Mouse (Mus musculus) kidney, embryonic 14.5 days (tissue): ENCODE measurements at regions not wholly inside any gene's neighbourhood (a gene's known extent, or its start where the extent isn't known, plus 50 kb on each side); places are given as distances from the start of the nearest gene placed in this dataset.
"Not testable (repeated sequence)": the region's sequence is repeated elsewhere in the genome, so short reads cannot be mapped to it uniquely, and the experiment has no call there.

Experiments
- ATAC-seq: fragments of 200-750 bp; cut with Nextera tagmentation; 2 replicates; pipeline ENCODE4 v1.8.0; 2017; ENCODE audit warnings: moderate number of reproducible peaks, mild to moderate bottlenecking, moderate TSS enrichment, moderate library complexity; ENCODE audit not compliant: low FRiP score, low TSS enrichment
- H3K27ac ChIP-seq: fragments of 300-500 bp; sonication (generic); 2 replicates; pipeline ENCODE4 v1.5.1; 2014; ENCODE audit warnings: low read depth, mild to moderate bottlenecking, low read length, moderate library complexity, mixed read lengths
- H3K27me3 ChIP-seq: fragments of 300-500 bp; sonication (generic); 2 replicates; pipeline ENCODE4 v1.6.1; 2014; ENCODE audit warnings: mild to moderate bottlenecking, low read length; ENCODE audit not compliant: control insufficient read depth, insufficient read depth
- H3K36me3 ChIP-seq: fragments of 300-500 bp; sonication (generic); 2 replicates; pipeline ENCODE4 v1.6.1; 2014; ENCODE audit warnings: low read length, mixed read lengths; ENCODE audit not compliant: control insufficient read depth, insufficient read depth
- H3K4me1 ChIP-seq: fragments of 300-500 bp; sonication (generic); 2 replicates; pipeline ENCODE4 v1.6.1; 2014; ENCODE audit warnings: low read length, mixed read lengths; ENCODE audit not compliant: control insufficient read depth, insufficient read depth
- H3K4me2 ChIP-seq: fragments of 300-500 bp; sonication (generic); replicated peaks from 2 replicates; pipeline ENCODE4 v1.6.1; 2014; ENCODE audit warnings: low read depth, mild to moderate bottlenecking, low read length
- H3K4me3 ChIP-seq: fragments of 300-500 bp; sonication (generic); 2 replicates; pipeline ENCODE4 v1.5.1; 2014; ENCODE audit warnings: mild to moderate bottlenecking, low read length
- H3K9ac ChIP-seq: fragments of 300-500 bp; sonication (generic); 2 replicates; pipeline ENCODE4 v1.6.1; 2014; ENCODE audit warnings: low read depth, mild to moderate bottlenecking, low read length, moderate library complexity
- H3K9me3 ChIP-seq: fragments of 300-500 bp; sonication (generic); 2 replicates; pipeline ENCODE4 v1.6.1; 2016; ENCODE audit warnings: low read length; ENCODE audit not compliant: control insufficient read depth
- WGBS: fragments of 180-500 bp; shearing (Covaris S2); extraction: QIAGEN DNeasy Blood & Tissue Kit; methylation state at CpG from one replicate; pipeline ENCODE4 v1.1.7; 2014; 5-methylcytosine and 5-hydroxymethylcytosine counted together

GRCm38 (mm10) chr1:47263611-47264010, 371.0 kb upstream of the Slc39a10 start:
- ATAC-seq: no peak
- Histone ChIP-seq H3K4me3 (no peak overlapping the region), H3K4me2 (no peak overlapping the region), H3K4me1 (no peaks in the 10 kb centered on the region), H3K27me3 (no peaks in the 10 kb centered on the region), H3K36me3 (no peaks in the 10 kb centered on the region), H3K9ac (no peak overlapping the region), H3K27ac (no peak overlapping the region), H3K9me3 (no peaks in the 10 kb centered on the region)
- WGBS: 53% methylated on average over 1 of the region's 1 CpGs

DNA sequence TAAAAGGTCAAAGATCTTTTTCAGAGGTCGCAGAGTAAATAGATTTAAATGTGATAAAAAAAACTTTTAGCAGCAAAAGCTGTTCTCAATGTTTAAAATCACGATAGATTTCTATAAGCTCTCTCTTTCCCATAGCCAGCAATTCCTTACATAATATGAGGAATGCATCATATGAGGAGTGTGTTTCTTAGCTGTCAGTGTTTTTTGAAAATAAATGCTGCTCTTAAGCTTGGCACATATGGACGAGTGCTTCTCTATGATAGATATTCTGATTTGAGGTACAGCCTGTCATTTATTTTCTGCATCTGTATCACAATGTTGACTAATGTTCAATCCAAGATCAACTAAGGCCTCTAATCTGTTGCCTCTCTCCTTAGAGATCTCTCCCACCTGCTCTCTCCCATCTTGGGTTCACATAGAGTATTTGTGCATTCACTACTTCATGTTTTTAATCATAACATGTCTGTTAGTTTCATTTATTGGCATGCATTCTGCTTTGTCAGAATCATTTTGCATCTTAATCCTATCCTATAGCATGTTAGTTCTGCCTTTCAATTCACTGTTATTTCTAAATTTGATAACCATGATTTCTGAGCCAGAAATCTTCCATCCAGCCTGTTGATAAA, 369.0 kb upstream of the Slc39a10 start:
- Histone ChIP-seq H3K4me2 (no peak overlapping the region), H3K27ac (no peak overlapping the region), H3K4me3 (no peak overlapping the region), H3K4me1 (no peaks in the 10 kb centered on the region), H3K36me3 (no peaks in the 10 kb centered on the region), H3K27me3 (no peaks in the 10 kb centered on the region), H3K9me3 (no peaks in the 10 kb centered on the region), H3K9ac (no peak overlapping the region)
- 78% methylated on average over 3 of the region's 3 CpGs for WGBS
- no peak for ATAC-seq

GRCm38 (mm10) chr1:47250706-47251105, 358.1 kb upstream of the Slc39a10 start:
- 93% methylated on average over 11 of the region's 13 CpGs for WGBS
- not testable (repeated sequence) for H3K27ac ChIP-seq, H3K27me3 ChIP-seq, H3K4me3 ChIP-seq, H3K36me3 ChIP-seq, H3K4me1 ChIP-seq, H3K9me3 ChIP-seq, H3K4me2 ChIP-seq, ATAC-seq, H3K9ac ChIP-seq

DNA sequence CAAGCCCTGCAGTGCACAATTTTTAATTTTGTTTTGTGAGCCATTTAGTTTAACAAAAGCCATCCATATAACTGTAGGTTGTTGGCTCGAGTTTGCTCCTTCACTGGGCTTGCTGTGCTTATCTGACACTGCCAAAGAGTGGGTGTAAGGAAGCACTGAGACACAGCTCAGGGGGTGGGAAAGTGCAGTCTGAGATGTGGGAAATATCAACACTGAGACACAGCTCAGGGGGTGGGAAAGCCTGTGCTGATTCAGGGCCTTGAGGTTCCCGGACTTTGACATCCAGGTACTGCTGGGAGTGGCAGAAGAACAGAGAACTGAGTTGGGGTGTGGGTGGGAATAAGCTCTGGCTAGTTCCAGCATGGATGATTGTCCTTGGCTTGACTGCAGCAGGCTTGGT, 324.4 kb upstream of the Slc39a10 start:
- Histone ChIP-seq H3K36me3 (no peaks in the 10 kb centered on the region), H3K27ac (no peak overlapping the region)
- no peak for ATAC-seq

GRCm38 (mm10) chr1:47216419-47217002, 323.9 kb upstream of the Slc39a10 start:
- Histone ChIP-seq H3K9ac (no peak overlapping the region), H3K4me2 (no peak overlapping the region), H3K27ac (no peak overlapping the region), H3K36me3 (no peaks in the 10 kb centered on the region), H3K4me3 (no peak overlapping the region), H3K27me3 (no peaks in the 10 kb centered on the region), H3K9me3 (no peaks in the 10 kb centered on the region), H3K4me1 (no peaks in the 10 kb centered on the region)
- 79% methylated on average over 2 of the region's 2 CpGs for WGBS
- no peak for ATAC-seq

More for the DNA sequence above, 324.4 kb upstream of the Slc39a10 start:
- 66% methylated on average over 2 of the region's 2 CpGs for WGBS
- H3K4me1 ChIP-seq: no peaks in the 10 kb centered on the region
- no peaks in the 10 kb centered on the region for H3K27me3 ChIP-seq
- H3K9ac ChIP-seq: no peak overlapping the region
- no peak overlapping the region for H3K4me3 ChIP-seq
- no peak overlapping the region for H3K4me2 ChIP-seq
- H3K9me3 ChIP-seq: no peaks in the 10 kb centered on the region

GRCm38 (mm10) chr1:47213476-47213875, 320.8 kb upstream of the Slc39a10 start:
- Histone ChIP-seq H3K36me3 (no peaks in the 10 kb centered on the region), H3K9me3 (no peaks in the 10 kb centered on the region), H3K27me3 (no peaks in the 10 kb centered on the region), H3K4me2 (no peak overlapping the region), H3K27ac (no peak overlapping the region), H3K9ac (no peak overlapping the region), H3K4me1 (no peaks in the 10 kb centered on the region), H3K4me3 (no peak overlapping the region)
- 90% methylated on average over 5 of the region's 5 CpGs for WGBS
- no peak for ATAC-seq

DNA sequence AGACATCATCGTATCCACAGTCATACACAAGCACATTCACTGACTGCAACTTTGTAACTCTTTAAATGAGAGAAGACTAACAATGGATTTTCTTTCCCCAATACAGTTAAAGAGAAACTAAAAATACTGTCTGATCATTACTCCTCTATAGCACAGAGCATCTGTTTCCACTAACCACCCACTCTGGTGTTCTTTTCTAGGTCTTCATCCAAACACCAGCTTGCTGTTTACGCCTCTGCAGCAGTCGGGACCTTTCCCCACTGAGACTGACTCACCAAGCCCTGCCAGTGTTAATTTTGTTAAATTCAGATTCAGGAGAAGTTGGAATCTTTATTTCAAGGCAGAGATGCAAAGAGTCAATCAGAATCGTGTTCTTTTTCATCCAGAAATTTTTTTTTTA, 300.3 kb upstream of the Slc39a10 start:
- Histone ChIP-seq H3K27me3 (no peaks in the 10 kb centered on the region), H3K27ac (no peak overlapping the region), H3K36me3 (no peaks in the 10 kb centered on the region), H3K4me3 (no peak overlapping the region), H3K4me1 (no peaks in the 10 kb centered on the region), H3K9ac (no peak overlapping the region), H3K9me3 (no peaks in the 10 kb centered on the region), H3K4me2 (no peak overlapping the region)
- no peak for ATAC-seq
- 89% methylated on average over 4 of the region's 4 CpGs for WGBS

GRCm38 (mm10) chr1:47164417-47164816, 271.8 kb upstream of the Slc39a10 start:
- no peaks in the 10 kb centered on the region for H3K36me3 ChIP-seq
- H3K9ac ChIP-seq: no peak overlapping the region
- no peak overlapping the region for H3K27ac ChIP-seq
- no peak overlapping the region for H3K4me3 ChIP-seq
- no peak overlapping the region for H3K4me2 ChIP-seq
- no peaks in the 10 kb centered on the region for H3K4me1 ChIP-seq
- no peaks in the 10 kb centered on the region for H3K9me3 ChIP-seq
- H3K27me3 ChIP-seq: no peaks in the 10 kb centered on the region
- ATAC-seq: no peak
- WGBS: 63% methylated on average over 3 of the region's 3 CpGs

DNA sequence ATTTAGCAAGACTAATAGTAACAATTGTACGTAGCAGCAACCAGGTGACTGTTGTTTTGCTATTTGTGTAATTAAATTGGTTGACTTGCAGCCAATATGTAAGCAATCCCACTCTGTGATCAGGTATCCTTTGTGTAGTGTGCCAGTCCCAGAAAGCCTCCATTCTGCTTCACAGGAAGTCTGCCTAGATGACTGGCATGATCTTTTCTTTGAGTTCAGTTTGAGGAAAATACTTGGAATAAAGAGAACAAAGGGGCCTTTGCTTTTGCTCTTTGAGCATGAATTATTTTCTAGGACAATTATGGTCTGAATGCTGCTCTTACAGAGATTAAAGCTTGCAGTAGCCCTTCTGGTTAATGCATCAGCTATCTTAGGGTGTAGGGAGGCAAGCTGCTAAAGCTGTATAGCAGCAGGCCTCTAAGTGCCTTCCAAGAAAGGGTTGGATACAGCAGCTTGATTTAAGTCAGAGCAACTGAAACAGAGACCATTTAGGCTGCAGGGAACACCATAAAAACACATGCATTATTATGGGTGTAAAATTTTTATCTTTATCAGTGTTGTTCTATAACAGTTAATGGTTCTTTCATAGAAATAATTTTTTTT, 271.3 kb upstream of the Slc39a10 start:
- WGBS: 63% methylated on average over 1 of the region's 1 CpGs
- Histone ChIP-seq H3K9ac (no peak overlapping the region), H3K9me3 (no peaks in the 10 kb centered on the region), H3K4me1 (no peaks in the 10 kb centered on the region), H3K4me2 (no peak overlapping the region), H3K27ac (no peak overlapping the region), H3K27me3 (no peaks in the 10 kb centered on the region), H3K36me3 (no peaks in the 10 kb centered on the region), H3K4me3 (no peak overlapping the region)
- no peak for ATAC-seq
